Mouse (Mus musculus): Measurements from ENCODE around the gene Grk2. TPM values are rescaled to one million over a fixed set of nuclear protein-coding genes. Genes with fewer than 3 reads are reported as not detected.
A peak's percentile ranks its signal among the peaks of the same experiment; 100 is the strongest.

Gene Grk2
- polyA plus RNA-seq, 1 experiment, result 243 TPM

- Histone ChIP-seq H3K4me3 (replicated peaks; ENCODE audit: control insufficient read depth, low read depth, low read length) (no peak overlapping the region), H3K4me1 (ENCODE audit: control insufficient read depth, insufficient read depth, low read length) (peaks cover 6% of the 10 kb centered on the region), H3K27ac (ENCODE audit: control insufficient read depth, insufficient read depth, low read depth, low read length, poor library complexity) (no peak overlapping the region)
- WGBS, result 93% methylated on average over 9 of the region's 9 CpGs
- TF ChIP-seq CTCF (IDR thresholded peaks at IDR 0.05; ENCODE audit: control insufficient read depth, insufficient read depth, low read length) (no peak), POLR2A (IDR thresholded peaks at IDR 0.05; ENCODE audit: borderline replicate concordance, control insufficient read depth, low read depth, low read length) (no peak)
Measured at GRCm38 (mm10) chr19:4280425-4280824, 25.6 kb downstream of the Grk2 start.

- peaks cover 4% of the 10 kb centered on the region for H3K4me1 ChIP-seq (ENCODE audit: control insufficient read depth, insufficient read depth, low read length)
- TF ChIP-seq CTCF (IDR thresholded peaks at IDR 0.05; ENCODE audit: control insufficient read depth, insufficient read depth, low read length) (peak; percentile 23; the same call in 1 of the 2 replicates), POLR2A (IDR thresholded peaks at IDR 0.05; ENCODE audit: borderline replicate concordance, control insufficient read depth, low read depth, low read length) (no peak)
- H3K27ac ChIP-seq (ENCODE audit: control insufficient read depth, insufficient read depth, low read depth, low read length, poor library complexity), result no peak overlapping the region
- WGBS, result 84% methylated on average over 1 of the region's 1 CpGs
- no peak overlapping the region for H3K4me3 ChIP-seq (replicated peaks; ENCODE audit: control insufficient read depth, low read depth, low read length)
Measured at GRCm38 (mm10) chr19:4279487-4279886, 26.5 kb downstream of the Grk2 start.

GRCm38 (mm10) chr19:4270972-4271371 is 35.0 kb downstream of the Grk2 start:
- Histone ChIP-seq H3K4me3 (replicated peaks; ENCODE audit: control insufficient read depth, low read depth, low read length) (no peak overlapping the region), H3K4me1 (ENCODE audit: control insufficient read depth, insufficient read depth, low read length) (no peaks in the 10 kb centered on the region), H3K27ac (ENCODE audit: control insufficient read depth, insufficient read depth, low read depth, low read length, poor library complexity) (no peak overlapping the region)
- WGBS, result 94% methylated on average over 11 of the region's 11 CpGs
- TF ChIP-seq POLR2A (IDR thresholded peaks at IDR 0.05; ENCODE audit: borderline replicate concordance, control insufficient read depth, low read depth, low read length) (no peak), CTCF (IDR thresholded peaks at IDR 0.05; ENCODE audit: control insufficient read depth, insufficient read depth, low read length) (no peak)

GRCm38 (mm10) chr19:4270187-4270586 is 35.8 kb downstream of the Grk2 start:
- H3K4me3 ChIP-seq (replicated peaks; ENCODE audit: control insufficient read depth, low read depth, low read length), result no peak overlapping the region
- TF ChIP-seq POLR2A (IDR thresholded peaks at IDR 0.05; ENCODE audit: borderline replicate concordance, control insufficient read depth, low read depth, low read length), result no peak
- TF ChIP-seq CTCF (IDR thresholded peaks at IDR 0.05; ENCODE audit: control insufficient read depth, insufficient read depth, low read length), result no peak
- 84% methylated on average over 6 of the region's 6 CpGs for WGBS
- no peaks in the 10 kb centered on the region for H3K4me1 ChIP-seq (ENCODE audit: control insufficient read depth, insufficient read depth, low read length)
- no peak overlapping the region for H3K27ac ChIP-seq (ENCODE audit: control insufficient read depth, insufficient read depth, low read depth, low read length, poor library complexity)

- TF ChIP-seq CTCF (IDR thresholded peaks at IDR 0.05; ENCODE audit: control insufficient read depth, insufficient read depth, low read length) (no peak), POLR2A (IDR thresholded peaks at IDR 0.05; ENCODE audit: borderline replicate concordance, control insufficient read depth, low read depth, low read length) (0 out of 2 replicates have a peak, but pooled peaks have one; percentile 42)
- 6% methylated on average over 46 of the region's 46 CpGs for WGBS
- peak within 1 kb of the TSS; percentile 62 for H3K4me3 ChIP-seq (replicated peaks; ENCODE audit: control insufficient read depth, low read depth, low read length)
- no peaks in the 10 kb centered on the region for H3K4me1 ChIP-seq (ENCODE audit: control insufficient read depth, insufficient read depth, low read length)
- no peak within 1 kb of the TSS for H3K27ac ChIP-seq (ENCODE audit: control insufficient read depth, insufficient read depth, low read depth, low read length, poor library complexity)
Measured at GRCm38 (mm10) chr19:4268566-4269361, 37.3 kb downstream of the Grk2 start, which contains the start of gene Ssh3. Ssh3 (minus strand) TSS chr19:4269180.

- H3K27ac ChIP-seq (ENCODE audit: control insufficient read depth, insufficient read depth, low read depth, low read length, poor library complexity), result no peak overlapping the region
- no peak overlapping the region for H3K4me3 ChIP-seq (replicated peaks; ENCODE audit: control insufficient read depth, low read depth, low read length)
- H3K4me1 ChIP-seq (ENCODE audit: control insufficient read depth, insufficient read depth, low read length), result peaks cover 6% of the 10 kb centered on the region
- WGBS, result 70% methylated on average over 4 of the region's 4 CpGs
- TF ChIP-seq CTCF (IDR thresholded peaks at IDR 0.05; ENCODE audit: control insufficient read depth, insufficient read depth, low read length), result no peak
- no peak for TF ChIP-seq POLR2A (IDR thresholded peaks at IDR 0.05; ENCODE audit: borderline replicate concordance, control insufficient read depth, low read depth, low read length)
Measured at GRCm38 (mm10) chr19:4265956-4266355, 40.1 kb downstream of the Grk2 start.

- TF ChIP-seq POLR2A (IDR thresholded peaks at IDR 0.05; ENCODE audit: borderline replicate concordance, control insufficient read depth, low read depth, low read length), result no peak
- no peak for TF ChIP-seq CTCF (IDR thresholded peaks at IDR 0.05; ENCODE audit: control insufficient read depth, insufficient read depth, low read length)
- Histone ChIP-seq H3K4me1 (ENCODE audit: control insufficient read depth, insufficient read depth, low read length) (peaks cover 6% of the 10 kb centered on the region), H3K4me3 (replicated peaks; ENCODE audit: control insufficient read depth, low read depth, low read length) (no peak overlapping the region), H3K27ac (ENCODE audit: control insufficient read depth, insufficient read depth, low read depth, low read length, poor library complexity) (no peak overlapping the region)
- 89% methylated on average over 6 of the region's 6 CpGs for WGBS
Measured at GRCm38 (mm10) chr19:4264171-4264780, 41.7 kb downstream of the Grk2 start.

GRCm38 (mm10) chr19:4263702-4264101 is 42.3 kb downstream of the Grk2 start:
- WGBS, result 53% methylated on average over 14 of the region's 14 CpGs
- TF ChIP-seq POLR2A (IDR thresholded peaks at IDR 0.05; ENCODE audit: borderline replicate concordance, control insufficient read depth, low read depth, low read length), result no peak
- no peak for TF ChIP-seq CTCF (IDR thresholded peaks at IDR 0.05; ENCODE audit: control insufficient read depth, insufficient read depth, low read length)
- H3K4me3 ChIP-seq (replicated peaks; ENCODE audit: control insufficient read depth, low read depth, low read length), result no peak overlapping the region
- H3K4me1 ChIP-seq (ENCODE audit: control insufficient read depth, insufficient read depth, low read length), result peaks cover 6% of the 10 kb centered on the region
- no peak overlapping the region for H3K27ac ChIP-seq (ENCODE audit: control insufficient read depth, insufficient read depth, low read depth, low read length, poor library complexity)

Measured in bone marrow, adult 2 months (tissue).